Mouse (Mus musculus) gastrocnemius, adult 8-10 months (tissue): Measurements from ENCODE around the gene Cbr3. TPM values are rescaled to one million over a fixed set of nuclear protein-coding genes. Genes with fewer than 3 reads are reported as not detected.

Source experiments
- DNase-seq, 2 experiments: peaks; one replicate each; pipeline ENCODE4 v3.0.0; 2022; ENCODE audit warnings: low spot score in 2 of 2
- total RNA-seq, 4 experiments: library from RNA; stranded (reverse); gene quantifications; 2 replicates each; pipeline ENCODE4 v1.2.4; 2022

Gene Cbr3
- total RNA-seq, 4 experiments from 2014 or later: 0.89 to 1.6 (median 1.4) TPM

GRCm38 (mm10) chr16:93711411-93712188 lies 28.6 kb downstream of the Cbr3 start, which contains the start of gene Dop1b:
Dop1b (plus strand) TSS chr16:93711904.
- DNase-seq: peak; percentile 98 to 99

- no peak for DNase-seq
Observed at GRCm38 (mm10) chr16:93712189-93712885, 29.3 kb downstream of the Cbr3 start.

- no peak for DNase-seq
Observed at GRCm38 (mm10) chr16:93712966-93713365, 30.0 kb downstream of the Cbr3 start.

- DNase-seq: no peak
Observed at GRCm38 (mm10) chr16:93714426-93714825, 31.4 kb downstream of the Cbr3 start.

GRCm38 (mm10) chr16:93715826-93716225 lies 32.8 kb downstream of the Cbr3 start:
- DNase-seq: no peak

- peak; percentile 87 to 88 for DNase-seq
Observed at GRCm38 (mm10) chr16:93717299-93717703, 34.3 kb downstream of the Cbr3 start.

GRCm38 (mm10) chr16:93721771-93722170 lies 38.8 kb downstream of the Cbr3 start:
- DNase-seq: no peak

GRCm38 (mm10) chr16:93722476-93722875 lies 39.5 kb downstream of the Cbr3 start:
- no peak for DNase-seq

- DNase-seq: no peak
Observed at GRCm38 (mm10) chr16:93725417-93726144, 42.6 kb downstream of the Cbr3 start.

- no peak for DNase-seq
Observed at GRCm38 (mm10) chr16:93726186-93726585, 43.2 kb downstream of the Cbr3 start.

GRCm38 (mm10) chr16:93728676-93729075 lies 45.7 kb downstream of the Cbr3 start:
- peak; percentile 23 to 38 for DNase-seq

- peak; percentile 25 to 51 for DNase-seq
Observed at GRCm38 (mm10) chr16:93729801-93730721, 47.0 kb downstream of the Cbr3 start.

GRCm38 (mm10) chr16:93731310-93731709 lies 48.3 kb downstream of the Cbr3 start:
- DNase-seq: no peak

GRCm38 (mm10) chr16:93732875-93733569 lies 50.0 kb downstream of the Cbr3 start:
- peak; percentile 43 to 70 for DNase-seq

GRCm38 (mm10) chr16:93739251-93739650 lies 56.2 kb downstream of the Cbr3 start:
- DNase-seq: no peak

Other genes with a start within 250 kb of the Cbr3 start
- gene Setd4, start 79.2 kb upstream of the Cbr3 start, total RNA-seq: under 1 TPM; 0.48 to 0.74 (median 0.67) TPM
- 10 to 100 TPM; 25.0 to 27.4 (median 26.2) TPM for gene Cbr1, start 77.4 kb upstream of the Cbr3 start, total RNA-seq
- 1 to 10 TPM in 3 of 4 experiments, under 1 TPM in 1; 0.96 to 1.7 (median 1.1) TPM for gene Gm5678, start 55.1 kb upstream of the Cbr3 start, total RNA-seq
- gene Dop1b, start 28.7 kb downstream of the Cbr3 start, total RNA-seq: 10 to 100 TPM; 39.7 to 52.0 (median 48.4) TPM
- 10 to 100 TPM in 2 of 4 experiments, 1 to 10 TPM in 2; 7.4 to 14.8 (median 9.5) TPM for gene Morc3, start 148.9 kb downstream of the Cbr3 start, total RNA-seq
- gene Chaf1b, start 200.7 kb downstream of the Cbr3 start, total RNA-seq: under 1 TPM in 3 of 4 experiments, not detected in 1; 0.12 to 0.38 (median 0.29) TPM